Mouse (Mus musculus) neural tube, embryonic 14.5 days (tissue): ENCODE results near the gene Mpv17l2. TPM values are rescaled to one million over a fixed set of nuclear protein-coding genes. Genes with fewer than 3 reads are reported as not detected.

Experiments used
- ATAC-seq: fragments of 200-750 bp; cut with Nextera tagmentation; 2 replicates; pipeline ENCODE4 v1.8.0; 2017; ENCODE audit warnings: low read depth, mild to moderate bottlenecking, moderate TSS enrichment, moderate library complexity
- H3K27ac ChIP-seq: fragments of 300-500 bp; sonication (generic); 2 replicates; pipeline ENCODE4 v1.5.1; 2014; ENCODE audit warnings: low read depth, mild to moderate bottlenecking, control low read depth, low read length, moderate library complexity, mixed read lengths
- H3K27me3 ChIP-seq: fragments of 300-500 bp; sonication (generic); 2 replicates; pipeline ENCODE4 v1.6.1; 2014; ENCODE audit warnings: low read length; ENCODE audit not compliant: control insufficient read depth, insufficient read depth
- H3K36me3 ChIP-seq: fragments of 300-500 bp; sonication (generic); 2 replicates; pipeline ENCODE4 v1.6.1; 2014; ENCODE audit warnings: low read length, mixed read lengths; ENCODE audit not compliant: control insufficient read depth, insufficient read depth
- H3K4me1 ChIP-seq: fragments of 300-500 bp; sonication (generic); 2 replicates; pipeline ENCODE4 v1.6.1; 2014; ENCODE audit warnings: low read length; ENCODE audit not compliant: control insufficient read depth, insufficient read depth
- H3K4me2 ChIP-seq: fragments of 300-500 bp; sonication (generic); 2 replicates; pipeline ENCODE4 v1.6.1; 2014; ENCODE audit warnings: mild to moderate bottlenecking, low read depth, low read length, control low read depth
- H3K4me3 ChIP-seq: fragments of 300-500 bp; sonication (generic); 2 replicates; pipeline ENCODE4 v1.5.1; 2014; ENCODE audit warnings: low read depth, low read length, control low read depth, mixed read lengths
- H3K9ac ChIP-seq: fragments of 300-500 bp; sonication (generic); replicated peaks from 2 replicates; pipeline ENCODE4 v1.6.1; 2014; ENCODE audit warnings: low read depth, mild to moderate bottlenecking, control low read depth, low read length, mixed read lengths
- H3K9me3 ChIP-seq: fragments of 300-500 bp; sonication (generic); 2 replicates; pipeline ENCODE4 v1.6.1; 2016; ENCODE audit warnings: low read length; ENCODE audit not compliant: control insufficient read depth
- WGBS: fragments of 180-500 bp; shearing (Covaris S2); extraction: QIAGEN DNeasy Blood & Tissue Kit; methylation state at CpG from one replicate; pipeline ENCODE4 v1.1.7; 2014; 5-methylcytosine and 5-hydroxymethylcytosine counted together
- polyA plus RNA-seq: library from polyadenylated mRNA; unstranded; fragments of >200 nt; fragmentation: Nextera tagmentation; extraction: Ambion mirVana; gene quantifications from 2 replicates; pipeline ENCODE4 v1.2.1, GENCODE M21; 2014

Gene Mpv17l2
- polyA plus RNA-seq, 1 experiment from 2014 or later: 41.2 TPM

- Histone ChIP-seq H3K9me3 (no peaks in the 10 kb centered on the region), H3K4me2 (no peak overlapping the region), H3K4me1 (peaks cover 2% of the 10 kb centered on the region; the same call in 1 of the 2 replicates), H3K4me3 (no peak overlapping the region), H3K36me3 (no peaks in the 10 kb centered on the region), H3K9ac (no peak overlapping the region), H3K27ac (no peak overlapping the region), H3K27me3 (peaks cover 5% of the 10 kb centered on the region)
- 85% methylated on average over 13 of the region's 13 CpGs for WGBS
- ATAC-seq: no peak
Observed at GRCm38 (mm10) chr8:70750128-70750680, 10.5 kb downstream of the Mpv17l2 start.

GRCm38 (mm10) chr8:70749097-70749674 is 11.6 kb downstream of the Mpv17l2 start:
- no peak for ATAC-seq
- H3K27me3 ChIP-seq: peaks cover 11% of the 10 kb centered on the region
- H3K9me3 ChIP-seq: no peaks in the 10 kb centered on the region
- 87% methylated on average over 19 of the region's 19 CpGs for WGBS
- no peak overlapping the region for H3K27ac ChIP-seq
- no peak overlapping the region for H3K9ac ChIP-seq
- H3K4me2 ChIP-seq: no peak overlapping the region
- no peaks in the 10 kb centered on the region; the same call in 1 of the 2 replicates for H3K4me1 ChIP-seq
- H3K36me3 ChIP-seq: no peaks in the 10 kb centered on the region
- H3K4me3 ChIP-seq: no peak overlapping the region

GRCm38 (mm10) chr8:70748246-70749096 is 12.3 kb downstream of the Mpv17l2 start:
- Histone ChIP-seq H3K4me1 (peaks cover 2% of the 10 kb centered on the region; the same call in 1 of the 2 replicates), H3K9me3 (no peaks in the 10 kb centered on the region), H3K27me3 (peaks cover 18% of the 10 kb centered on the region), H3K27ac (no peak overlapping the region), H3K36me3 (no peaks in the 10 kb centered on the region), H3K9ac (no peak overlapping the region), H3K4me3 (no peak overlapping the region), H3K4me2 (no peak overlapping the region)
- ATAC-seq: no peak
- 83% methylated on average over 23 of the region's 23 CpGs for WGBS

GRCm38 (mm10) chr8:70747211-70747890 is 13.4 kb downstream of the Mpv17l2 start:
- H3K9me3 ChIP-seq: no peaks in the 10 kb centered on the region
- no peak overlapping the region for H3K9ac ChIP-seq
- H3K27ac ChIP-seq: no peak overlapping the region
- H3K4me1 ChIP-seq: peaks cover 5% of the 10 kb centered on the region; the same call in 1 of the 2 replicates
- peaks cover 25% of the 10 kb centered on the region for H3K27me3 ChIP-seq
- 89% methylated on average over 18 of the region's 18 CpGs for WGBS
- H3K4me3 ChIP-seq: no peak overlapping the region
- no peak overlapping the region for H3K4me2 ChIP-seq
- no peak for ATAC-seq
- no peaks in the 10 kb centered on the region for H3K36me3 ChIP-seq

- H3K9ac ChIP-seq: no peak overlapping the region
- peaks cover 5% of the 10 kb centered on the region; the same call in 1 of the 2 replicates for H3K4me1 ChIP-seq
- no peak for ATAC-seq
- H3K36me3 ChIP-seq: no peaks in the 10 kb centered on the region
- H3K4me3 ChIP-seq: no peak overlapping the region
- H3K27me3 ChIP-seq: peaks cover 29% of the 10 kb centered on the region
- WGBS: 81% methylated on average over 9 of the region's 9 CpGs
- H3K9me3 ChIP-seq: no peaks in the 10 kb centered on the region
- no peak overlapping the region for H3K4me2 ChIP-seq
- no peak overlapping the region for H3K27ac ChIP-seq
Observed at GRCm38 (mm10) chr8:70746676-70747075, 14.1 kb downstream of the Mpv17l2 start.

- Histone ChIP-seq H3K9ac (no peak overlapping the region), H3K9me3 (no peaks in the 10 kb centered on the region), H3K4me2 (no peak overlapping the region), H3K4me1 (peaks cover 5% of the 10 kb centered on the region; the same call in 1 of the 2 replicates), H3K4me3 (no peak overlapping the region), H3K27ac (no peak overlapping the region), H3K36me3 (no peaks in the 10 kb centered on the region), H3K27me3 (peaks cover 30% of the 10 kb centered on the region)
- no peak for ATAC-seq
- WGBS: 52% methylated on average over 19 of the region's 19 CpGs
Observed at GRCm38 (mm10) chr8:70745691-70746220, 15.0 kb downstream of the Mpv17l2 start.

DNA sequence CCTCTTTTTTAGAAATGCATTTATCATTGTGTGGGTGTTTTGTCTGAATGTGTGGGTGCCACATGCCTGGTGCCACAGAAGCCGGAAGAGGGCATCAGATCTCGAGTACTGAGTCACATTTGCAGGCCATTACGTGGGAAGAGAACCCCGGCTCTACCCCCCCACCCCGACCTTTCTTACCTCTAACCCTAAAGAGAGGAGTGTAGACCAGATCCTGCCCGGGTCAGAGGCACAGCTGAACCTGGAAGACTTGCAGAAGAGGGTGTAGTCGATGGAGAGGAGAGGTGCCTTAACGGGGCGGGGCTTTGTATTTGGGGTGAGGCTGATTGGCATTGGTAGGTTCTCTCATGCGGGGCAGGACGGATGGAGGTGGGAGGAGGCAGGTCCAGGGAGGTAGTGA is 15.9 kb downstream of the Mpv17l2 start:
- no peak overlapping the region for H3K4me2 ChIP-seq
- peaks cover 5% of the 10 kb centered on the region; the same call in 1 of the 2 replicates for H3K4me1 ChIP-seq
- H3K9me3 ChIP-seq: no peaks in the 10 kb centered on the region
- no peak overlapping the region for H3K9ac ChIP-seq
- 52% methylated on average over 11 of the region's 11 CpGs for whole genome bisulfite sequencing
- no peak for ATAC-seq
- H3K27ac ChIP-seq: no peak overlapping the region
- H3K27me3 ChIP-seq: peaks cover 30% of the 10 kb centered on the region
- H3K36me3 ChIP-seq: no peaks in the 10 kb centered on the region
- no peak overlapping the region for H3K4me3 ChIP-seq

GRCm38 (mm10) chr8:70743656-70744590 is 16.8 kb downstream of the Mpv17l2 start:
- peak overlapping the region; percentile 39; the same call in 1 of the 2 replicates for H3K9ac ChIP-seq
- H3K36me3 ChIP-seq: no peaks in the 10 kb centered on the region
- H3K27ac ChIP-seq: no peak overlapping the region
- H3K9me3 ChIP-seq: no peaks in the 10 kb centered on the region
- H3K4me2 ChIP-seq: peak overlapping the region; percentile 44
- peak overlapping the region; percentile 18 for H3K4me3 ChIP-seq
- peaks cover 5% of the 10 kb centered on the region; the same call in 1 of the 2 replicates for H3K4me1 ChIP-seq
- peaks cover 30% of the 10 kb centered on the region for H3K27me3 ChIP-seq
- WGBS: 4% methylated on average over 48 of the region's 48 CpGs
- peak; percentile 39 for ATAC-seq
